Mouse (Mus musculus) olfactory bulb, adult 2 months (tissue): Measurements from ENCODE around the gene Kcnq1. TPM values are rescaled to one million over a fixed set of nuclear protein-coding genes. Genes with fewer than 3 reads are reported as not detected.

Source experiments
- H3K27ac ChIP-seq: fragments of 200-500 bp; 2 replicates; pipeline ENCODE4 v1.5.1; 2012; ENCODE audit warnings: low read depth, low read length; ENCODE audit not compliant: insufficient read depth
- H3K4me1 ChIP-seq: fragments of 200-500 bp; 2 replicates; pipeline ENCODE4 v1.6.1; 2012; ENCODE audit warnings: low read length; ENCODE audit not compliant: control insufficient read depth, insufficient read depth
- H3K4me3 ChIP-seq: fragments of 200-500 bp; 2 replicates; pipeline ENCODE4 v1.5.1; 2012; ENCODE audit warnings: mild to moderate bottlenecking, low read depth, low read length, moderate library complexity; ENCODE audit not compliant: insufficient read depth
- CTCF ChIP-seq: fragments of 200-500 bp; IDR thresholded peaks from 2 replicates; pipeline ENCODE4 v1.5.1; 2012; ENCODE audit warnings: low read depth, mild to moderate bottlenecking, low read length, moderate library complexity; ENCODE audit not compliant: insufficient read depth
- POLR2A ChIP-seq: fragments of 200-500 bp; IDR thresholded peaks from 2 replicates; pipeline ENCODE4 v1.6.1; 2012; ENCODE audit warnings: mild to moderate bottlenecking, low read depth, low read length, moderate library complexity; ENCODE audit not compliant: insufficient read depth
- whole genome bisulfite sequencing: fragments of 180-500 bp; shearing (Covaris S2); methylation state at CpG from one replicate; pipeline ENCODE4 v1.1.7; 2018; 5-methylcytosine and 5-hydroxymethylcytosine counted together
- polyA plus RNA-seq: library from polyadenylated mRNA; stranded (reverse); fragments of >200 nt; gene quantifications from 2 replicates; pipeline ENCODE4 v1.2.4, GENCODE M21; 2012; ENCODE audit warnings: low replicate concordance; ENCODE audit not compliant: missing spikeins, insufficient read depth, insufficient read length

Gene Kcnq1
- polyA plus RNA-seq, 1 experiment, result not detected

- 77% methylated on average over 3 of the region's 3 CpGs for WGBS
- Histone ChIP-seq H3K27ac (no peak overlapping the region), H3K4me3 (no peak overlapping the region), H3K4me1 (peaks cover 4% of the 10 kb centered on the region; the same call in 1 of the 2 replicates)
- TF ChIP-seq POLR2A (no peak), CTCF (no peak)
Measured at GRCm38 (mm10) chr7:143341301-143341980, 235.3 kb downstream of the Kcnq1 start.

- Histone ChIP-seq H3K4me3 (no peak overlapping the region), H3K27ac (no peak overlapping the region), H3K4me1 (peaks cover 4% of the 10 kb centered on the region; the same call in 1 of the 2 replicates)
- 26% methylated on average over 12 of the region's 12 CpGs for WGBS
- TF ChIP-seq POLR2A (no peak), CTCF (no peak)
Measured at GRCm38 (mm10) chr7:143343781-143344306, 237.7 kb downstream of the Kcnq1 start.

DNA sequence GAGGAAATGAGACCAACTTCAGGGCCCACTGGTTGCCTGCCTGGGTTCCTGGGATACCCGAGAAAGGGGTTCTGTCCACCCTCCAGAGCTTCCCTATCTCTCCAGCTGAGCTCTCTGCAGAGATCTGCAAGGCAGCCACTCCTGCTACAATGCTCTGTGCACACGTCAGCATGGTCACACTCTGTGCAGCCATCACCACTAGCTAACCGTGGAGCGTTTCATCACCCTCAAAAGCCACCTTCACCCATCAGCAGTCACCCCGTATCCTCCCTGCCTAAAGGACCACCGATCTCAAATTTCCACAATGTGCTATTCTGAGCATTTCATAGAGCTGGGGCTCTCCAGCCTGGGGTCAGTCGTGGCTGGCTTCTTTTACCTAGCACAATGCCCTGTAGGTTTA is 243.1 kb downstream of the Kcnq1 start:
- Histone ChIP-seq H3K4me3 (no peak overlapping the region), H3K4me1 (no peaks in the 10 kb centered on the region), H3K27ac (no peak overlapping the region)
- no peak for TF ChIP-seq POLR2A
- TF ChIP-seq CTCF, result no peak
- WGBS, result 85% methylated on average over 7 of the region's 7 CpGs

GRCm38 (mm10) chr7:143349848-143350247 is 243.7 kb downstream of the Kcnq1 start:
- WGBS, result 94% methylated on average over 1 of the region's 1 CpGs
- Histone ChIP-seq H3K4me3 (no peak overlapping the region), H3K27ac (no peak overlapping the region), H3K4me1 (no peaks in the 10 kb centered on the region)
- no peak for TF ChIP-seq CTCF
- TF ChIP-seq POLR2A, result no peak

GRCm38 (mm10) chr7:143355831-143356230 is 249.7 kb downstream of the Kcnq1 start:
- Histone ChIP-seq H3K4me1 (no peaks in the 10 kb centered on the region; the same call in 1 of the 2 replicates), H3K27ac (no peak overlapping the region), H3K4me3 (no peak overlapping the region)
- no peak for TF ChIP-seq POLR2A
- no peak for TF ChIP-seq CTCF
- whole genome bisulfite sequencing, result 77% methylated on average over 5 of the region's 5 CpGs

- WGBS, result 88% methylated on average over 1 of the region's 1 CpGs
- Histone ChIP-seq H3K4me1 (no peaks in the 10 kb centered on the region; the same call in 1 of the 2 replicates), H3K27ac (no peak overlapping the region), H3K4me3 (no peak overlapping the region)
- no peak for TF ChIP-seq POLR2A
- no peak for TF ChIP-seq CTCF
Measured at GRCm38 (mm10) chr7:143357109-143357508, 250.9 kb downstream of the Kcnq1 start.

GRCm38 (mm10) chr7:143357831-143358230 is 251.7 kb downstream of the Kcnq1 start:
- 68% methylated on average over 4 of the region's 4 CpGs for WGBS
- no peak for TF ChIP-seq CTCF
- TF ChIP-seq POLR2A, result no peak

GRCm38 (mm10) chr7:143359762-143360161 is 253.6 kb downstream of the Kcnq1 start:
- no peak overlapping the region for H3K4me3 ChIP-seq
- WGBS, result 100% methylated on average over 1 of the region's 1 CpGs
- H3K27ac ChIP-seq, result no peak overlapping the region
- no peaks in the 10 kb centered on the region; the same call in 1 of the 2 replicates for H3K4me1 ChIP-seq
- no peak for TF ChIP-seq POLR2A
- TF ChIP-seq CTCF, result no peak

More at GRCm38 (mm10) chr7:143357831-143358230, 251.7 kb downstream of the Kcnq1 start:
- Histone ChIP-seq H3K4me3 (no peak overlapping the region), H3K4me1 (no peaks in the 10 kb centered on the region; the same call in 1 of the 2 replicates), H3K27ac (no peak overlapping the region)

GRCm38 (mm10) chr7:143360776-143361175 is 254.6 kb downstream of the Kcnq1 start:
- Histone ChIP-seq H3K4me3 (no peak overlapping the region), H3K27ac (no peak overlapping the region), H3K4me1 (no peaks in the 10 kb centered on the region; the same call in 1 of the 2 replicates)
- TF ChIP-seq CTCF (no peak), POLR2A (no peak)
- WGBS, result 81% methylated on average over 5 of the region's 5 CpGs
